Mouse (Mus musculus) midbrain, embryonic 15.5 days (tissue): Measurements from ENCODE around the gene Nhlh1. TPM values are rescaled to one million over a fixed set of nuclear protein-coding genes. Genes with fewer than 3 reads are reported as not detected.

ENCODE experiments used
- ATAC-seq: fragments of 200-750 bp; cut with Nextera tagmentation; replicated peaks from 2 replicates; pipeline ENCODE4 v1.8.0; 2017; ENCODE audit warnings: moderate TSS enrichment
- H3K27ac ChIP-seq: fragments of 300-500 bp; sonication (generic); 2 replicates; pipeline ENCODE4 v1.5.1; 2015; ENCODE audit warnings: mild to moderate bottlenecking, inconsistent platforms
- H3K27me3 ChIP-seq: fragments of 300-500 bp; sonication (generic); replicated peaks from 2 replicates; pipeline ENCODE4 v1.6.1; 2015; ENCODE audit warnings: inconsistent platforms
- H3K36me3 ChIP-seq: fragments of 300-500 bp; sonication (generic); replicated peaks from 2 replicates; pipeline ENCODE4 v1.6.1; 2015; ENCODE audit warnings: inconsistent platforms
- H3K4me1 ChIP-seq: fragments of 300-500 bp; sonication (generic); 2 replicates; pipeline ENCODE4 v1.6.1; 2015; ENCODE audit warnings: inconsistent platforms
- H3K4me2 ChIP-seq: fragments of 300-500 bp; sonication (generic); 2 replicates; pipeline ENCODE4 v1.6.1; 2015; ENCODE audit warnings: inconsistent platforms, mild to moderate bottlenecking, moderate library complexity
- H3K4me3 ChIP-seq: fragments of 300-500 bp; sonication (generic); 2 replicates; pipeline ENCODE4 v1.5.1; 2015; ENCODE audit warnings: mild to moderate bottlenecking, inconsistent platforms
- H3K9ac ChIP-seq: fragments of 300-500 bp; sonication (generic); 2 replicates; pipeline ENCODE4 v1.6.1; 2015; ENCODE audit warnings: mild to moderate bottlenecking, inconsistent platforms
- H3K9me3 ChIP-seq: fragments of 300-500 bp; sonication (generic); 2 replicates; pipeline ENCODE4 v1.6.1; 2016; ENCODE audit warnings: inconsistent platforms
- WGBS: fragments of 180-500 bp; shearing (Covaris S2); methylation state at CpG from one replicate; pipeline ENCODE4 v1.1.7; 2015; ENCODE audit warnings: mixed read lengths; 5-methylcytosine and 5-hydroxymethylcytosine counted together
- polyA plus RNA-seq: library from polyadenylated mRNA; unstranded; fragments of >200 nt; fragmentation: Nextera tagmentation; extraction: Ambion mirVana; gene quantifications from 2 replicates; pipeline ENCODE4 v1.2.1, GENCODE M21; 2015

Gene Nhlh1
- polyA plus RNA-seq, 1 experiment from 2014 or later = 2.0 TPM

DNA sequence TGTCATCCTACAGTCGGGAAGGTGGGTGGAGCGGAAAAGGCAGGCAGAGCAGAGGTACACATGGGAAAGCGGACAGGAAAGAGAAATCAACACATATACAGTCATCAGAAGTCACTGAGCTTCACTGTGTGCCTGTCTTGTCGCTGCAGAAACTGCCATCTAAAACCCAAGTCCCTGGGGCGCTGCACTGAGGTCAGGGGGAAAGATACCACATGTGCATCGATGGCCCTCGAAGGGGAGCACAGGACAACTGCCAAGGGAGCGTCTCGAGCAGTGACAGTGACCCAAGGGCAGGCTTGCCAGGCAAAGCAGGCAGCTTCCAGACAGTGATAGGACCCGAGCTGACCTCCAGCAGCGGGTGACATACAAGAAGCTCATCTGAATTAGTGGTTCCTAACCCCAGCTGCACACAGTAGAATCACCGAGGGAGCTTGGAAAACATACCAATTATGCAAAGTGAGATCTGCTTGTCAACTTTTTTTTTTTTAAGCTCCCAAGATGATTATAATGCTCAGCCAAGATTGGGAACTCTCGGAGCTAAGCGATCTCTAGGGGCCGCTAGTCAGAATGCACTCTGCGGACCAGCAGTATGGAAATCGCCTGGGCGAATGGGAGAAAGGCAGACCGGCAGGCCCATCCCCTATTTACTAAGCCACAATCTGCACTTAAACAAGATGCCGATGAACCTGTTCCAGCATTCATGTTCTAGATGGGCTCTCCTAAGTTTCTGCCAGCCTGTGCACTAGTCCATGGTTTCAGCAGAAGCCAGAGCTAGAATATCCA lies 47.1 kb downstream of the Nhlh1 start:
- no peaks in the 10 kb centered on the region for H3K9me3 ChIP-seq
- no peak overlapping the region for H3K27ac ChIP-seq
- ATAC-seq = no peak
- H3K27me3 ChIP-seq = no peaks in the 10 kb centered on the region
- H3K4me1 ChIP-seq = peaks cover 29% of the 10 kb centered on the region
- 66% methylated on average over 20 of the region's 20 CpGs for WGBS
- no peak overlapping the region for H3K4me3 ChIP-seq
- H3K4me2 ChIP-seq = no peak overlapping the region
- H3K9ac ChIP-seq = no peak overlapping the region
- H3K36me3 ChIP-seq = peaks cover 53% of the 10 kb centered on the region; the same call in 1 of the 2 replicates

DNA sequence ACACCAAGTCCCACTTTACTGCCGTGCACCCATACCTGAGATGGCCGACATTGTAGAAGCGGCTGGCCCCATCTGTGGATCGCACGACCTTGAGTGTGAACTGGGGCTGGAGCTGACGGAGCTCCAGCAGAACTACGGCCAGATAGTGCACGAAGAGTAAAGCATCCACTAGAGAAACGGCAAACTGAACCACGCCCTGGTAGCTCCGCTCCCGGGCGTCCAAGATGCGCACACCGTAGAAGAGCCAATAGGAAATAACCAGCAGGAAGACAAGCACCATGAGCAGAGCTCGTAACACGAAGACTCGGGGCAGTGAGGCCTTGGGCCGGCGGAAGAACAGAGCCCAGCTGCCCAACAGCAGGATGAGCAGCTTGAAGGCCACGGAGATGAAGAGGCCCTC lies 48.0 kb downstream of the Nhlh1 start:
- Histone ChIP-seq H3K4me2 (no peak overlapping the region), H3K4me3 (no peak overlapping the region), H3K36me3 (peaks cover 59% of the 10 kb centered on the region; the same call in 1 of the 2 replicates), H3K9me3 (no peaks in the 10 kb centered on the region), H3K9ac (no peak overlapping the region), H3K27ac (no peak overlapping the region), H3K27me3 (no peaks in the 10 kb centered on the region), H3K4me1 (peaks cover 21% of the 10 kb centered on the region)
- no peak for ATAC-seq
- WGBS = 95% methylated on average over 21 of the region's 21 CpGs

DNA sequence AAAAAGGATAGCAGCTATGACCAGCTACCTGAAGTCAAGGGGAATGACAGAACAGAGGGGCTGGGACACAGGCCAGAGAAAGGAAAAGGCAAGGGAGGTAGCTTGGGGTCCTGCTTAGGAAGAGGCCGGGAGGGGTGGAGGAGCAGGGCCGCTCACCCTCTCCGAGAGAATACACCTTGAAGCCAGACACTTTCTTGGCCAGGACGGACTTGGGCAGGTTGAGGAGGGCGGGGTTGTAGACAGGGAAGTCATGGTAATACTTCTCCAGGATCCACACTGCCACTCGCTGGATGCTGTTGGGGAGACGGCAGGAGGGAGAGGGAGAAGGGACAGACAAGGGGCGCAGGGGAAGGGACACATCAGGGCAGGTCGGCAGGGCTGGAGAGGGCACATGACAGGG lies 49.0 kb downstream of the Nhlh1 start:
- H3K27ac ChIP-seq = no peak overlapping the region
- WGBS = 91% methylated on average over 9 of the region's 9 CpGs
- H3K4me3 ChIP-seq = no peak overlapping the region
- peaks cover 63% of the 10 kb centered on the region; the same call in 1 of the 2 replicates for H3K36me3 ChIP-seq
- H3K9ac ChIP-seq = no peak overlapping the region
- no peak overlapping the region for H3K4me2 ChIP-seq
- no peaks in the 10 kb centered on the region for H3K27me3 ChIP-seq
- ATAC-seq = no peak
- peaks cover 13% of the 10 kb centered on the region for H3K4me1 ChIP-seq
- H3K9me3 ChIP-seq = no peaks in the 10 kb centered on the region

DNA sequence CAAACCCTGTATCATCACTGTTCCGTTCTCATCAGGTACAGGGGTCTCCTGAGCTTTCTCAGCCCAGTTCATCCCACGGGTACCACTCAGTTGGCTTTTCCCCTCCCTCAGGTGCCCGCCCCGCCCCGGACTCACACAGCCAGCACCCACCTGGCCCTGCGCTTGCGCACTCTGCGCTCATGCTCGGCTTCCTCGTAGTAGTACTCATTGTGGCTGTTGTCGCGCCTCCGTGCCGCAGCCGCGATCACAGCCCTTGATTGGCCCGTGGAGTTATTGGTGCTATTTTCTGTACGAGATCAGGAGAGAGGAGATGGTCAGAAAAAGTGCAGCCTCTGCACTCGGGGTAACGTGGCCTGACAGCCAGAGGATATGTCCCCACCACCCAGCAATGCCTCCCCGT lies 49.6 kb downstream of the Nhlh1 start:
- Histone ChIP-seq H3K4me2 (no peak overlapping the region), H3K9ac (no peak overlapping the region), H3K36me3 (peaks cover 63% of the 10 kb centered on the region; the same call in 1 of the 2 replicates), H3K4me3 (no peak overlapping the region), H3K27me3 (no peaks in the 10 kb centered on the region), H3K27ac (no peak overlapping the region), H3K4me1 (peaks cover 9% of the 10 kb centered on the region), H3K9me3 (no peaks in the 10 kb centered on the region)
- WGBS = 96% methylated on average over 21 of the region's 21 CpGs
- no peak for ATAC-seq

Other genes starting within 250 kb of the Nhlh1 start
- gene Cd84, start 217.9 kb downstream of the Nhlh1 start, polyA plus RNA-seq = 0.74 and 1.1 TPM in 2 replicates
- gene Gm10521, start 161.9 kb downstream of the Nhlh1 start, polyA plus RNA-seq = not detected in 2 replicates
- 0.36 TPM in 1 of 2 replicates, not detected in the other for gene Slamf6, start 140.1 kb downstream of the Nhlh1 start, polyA plus RNA-seq
- gene Vangl2, start 29.1 kb downstream of the Nhlh1 start, polyA plus RNA-seq = 48.0 and 49.6 TPM in 2 replicates
- gene Copa, start 25.0 kb upstream of the Nhlh1 start, polyA plus RNA-seq = 199 and 209 TPM in 2 replicates
- 116 and 122 TPM in 2 replicates for gene Ncstn, start 25.2 kb upstream of the Nhlh1 start, polyA plus RNA-seq
- 165 and 168 TPM in 2 replicates for gene Pex19, start 69.2 kb upstream of the Nhlh1 start, polyA plus RNA-seq
- 93.0 and 94.7 TPM in 2 replicates for gene Dcaf8, start 90.5 kb upstream of the Nhlh1 start, polyA plus RNA-seq
- gene Pea15a, start 149.2 kb upstream of the Nhlh1 start, polyA plus RNA-seq = 437 and 473 TPM in 2 replicates
- gene Casq1, start 162.3 kb upstream of the Nhlh1 start, polyA plus RNA-seq = 1.7 and 2.7 TPM in 2 replicates
- 0.05 TPM in 1 of 2 replicates, not detected in the other for gene Atp1a4, start 200.8 kb upstream of the Nhlh1 start, polyA plus RNA-seq
- gene Igsf8, start 204.1 kb upstream of the Nhlh1 start, polyA plus RNA-seq = 66.2 and 77.2 TPM in 2 replicates
- gene Atp1a2, start 240.5 kb upstream of the Nhlh1 start, polyA plus RNA-seq = 56.5 and 63.1 TPM in 2 replicates